8 mouse cellular contexts compared by ENCODE assay signal in genomic region chr5:19227281-19227680, GRCm38 (mm10). TPM values are rescaled to one million over a fixed set of nuclear protein-coding genes. Genes with fewer than 3 reads are reported as not detected.
DNase-seq lines count a peak whose midpoint lies in the region; ATAC-seq and TF ChIP-seq lines count a peak whose summit lies in the region.

No protein-coding gene starts in this region.

- peak overlapping the region; percentile 80 for H3K27ac ChIP-seq in gastrocnemius, adult 2 months
- peak overlapping the region; percentile 75 for H3K27ac ChIP-seq in embryonic facial prominence, embryonic 14.5 days (replicated peaks; ENCODE audit: low read depth, low read length)
- peak overlapping the region; percentile 90 for H3K27ac ChIP-seq in hindbrain, embryonic 10.5 days
- no peak overlapping the region for H3K27ac ChIP-seq in neural tube, embryonic 14.5 days (ENCODE audit: low read depth, low read length)
- H3K27ac ChIP-seq in thymus, adult 2 months (ENCODE audit: control insufficient read depth, insufficient read depth, low read length) = no peak overlapping the region

- no peak for DNase-seq in gastrocnemius, adult 2 months
- no peak for DNase-seq in gastrocnemius, postnatal 36 days
- peak; percentile 35 for DNase-seq in R1 (ENCODE audit: low read depth, low spot score)
- DNase-seq in embryonic facial prominence, embryonic 14.5 days (ENCODE audit: low spot score) = no peak
- DNase-seq in hindbrain, embryonic 10.5 days (ENCODE audit: low spot score) = no peak
- peak; percentile 21 to 26 for DNase-seq in left cerebral cortex, postnatal 36 days (ENCODE audit: low spot score in 2 of 2)
- no peak for DNase-seq in thymus, adult 2 months

- H3K4me1 ChIP-seq in embryonic facial prominence, embryonic 14.5 days (ENCODE audit: control insufficient read depth, insufficient read depth, low read length) = no peaks in the 10 kb centered on the region
- peaks cover 27% of the 10 kb centered on the region for H3K4me1 ChIP-seq in hindbrain, embryonic 10.5 days (replicated peaks)
- H3K4me1 ChIP-seq in neural tube, embryonic 14.5 days (ENCODE audit: control insufficient read depth, insufficient read depth, low read length) = peaks cover 5% of the 10 kb centered on the region; the same call in 1 of the 2 replicates
- no peaks in the 10 kb centered on the region for H3K4me1 ChIP-seq in thymus, adult 2 months (replicated peaks; ENCODE audit: control insufficient read depth, insufficient read depth, low read length)

- no peaks in the 10 kb centered on the region for H3K9me3 ChIP-seq in embryonic facial prominence, embryonic 14.5 days (ENCODE audit: control insufficient read depth, low read length)
- H3K9me3 ChIP-seq in hindbrain, embryonic 10.5 days = peaks cover 2% of the 10 kb centered on the region; the same call in 1 of the 2 replicates
- H3K9me3 ChIP-seq in neural tube, embryonic 14.5 days (ENCODE audit: control insufficient read depth, low read length) = no peaks in the 10 kb centered on the region

- 0 out of 2 replicates have a peak, but pooled peaks cover 8% of the 10 kb centered on the region for H3K27me3 ChIP-seq in embryonic facial prominence, embryonic 14.5 days (replicated peaks; ENCODE audit: control insufficient read depth, insufficient read depth, low read length)
- H3K27me3 ChIP-seq in hindbrain, embryonic 10.5 days (ENCODE audit: insufficient read depth, poor library complexity, severe bottlenecking) = peaks cover 18% of the 10 kb centered on the region
- no peaks in the 10 kb centered on the region for H3K27me3 ChIP-seq in neural tube, embryonic 14.5 days (ENCODE audit: control insufficient read depth, insufficient read depth, low read length)
- H3K27me3 ChIP-seq in thymus, adult 2 months (ENCODE audit: control insufficient read depth, insufficient read depth, low read length) = no peaks in the 10 kb centered on the region; the same call in 1 of the 2 replicates

- under 1% methylated on average over 17 of the region's 21 CpGs for WGBS in embryonic facial prominence, embryonic 14.5 days
- under 1% methylated on average over 21 of the region's 21 CpGs for WGBS in hindbrain, embryonic 10.5 days
- WGBS in neural tube, embryonic 14.5 days = under 1% methylated on average over 21 of the region's 21 CpGs
- WGBS in thymus, adult 2 months = 4% methylated on average over 21 of the region's 21 CpGs

- ATAC-seq in embryonic facial prominence, embryonic 14.5 days (ENCODE audit: low read depth) = no peak
- ATAC-seq in neural tube, embryonic 14.5 days (ENCODE audit: low read depth) = no peak; the same call in 1 of the 2 replicates

- no peak for TF ChIP-seq CTCF in gastrocnemius, adult 2 months (IDR thresholded peaks at IDR 0.05)
- no peak for TF ChIP-seq CTCF in thymus, adult 2 months (IDR thresholded peaks at IDR 0.05; ENCODE audit: borderline replicate concordance, control insufficient read depth, extremely low read depth, insufficient read depth, low read length, poor library complexity)

- H3K36me3 ChIP-seq in embryonic facial prominence, embryonic 14.5 days (ENCODE audit: control insufficient read depth, insufficient read depth, low read length) = no peaks in the 10 kb centered on the region
- no peaks in the 10 kb centered on the region for H3K36me3 ChIP-seq in hindbrain, embryonic 10.5 days
- no peaks in the 10 kb centered on the region for H3K36me3 ChIP-seq in neural tube, embryonic 14.5 days (ENCODE audit: control insufficient read depth, insufficient read depth, low read length)
- no peaks in the 10 kb centered on the region for H3K36me3 ChIP-seq in thymus, adult 2 months (ENCODE audit: control insufficient read depth, insufficient read depth, low read length)

- H3K4me3 ChIP-seq in gastrocnemius, adult 2 months = peak overlapping the region; percentile 76
- peak overlapping the region; percentile 74 for H3K4me3 ChIP-seq in embryonic facial prominence, embryonic 14.5 days (ENCODE audit: low read depth, low read length)
- peak overlapping the region; percentile 69 for H3K4me3 ChIP-seq in hindbrain, embryonic 10.5 days
- H3K4me3 ChIP-seq in neural tube, embryonic 14.5 days (ENCODE audit: low read depth, low read length) = peak overlapping the region; percentile 49
- H3K4me3 ChIP-seq in thymus, adult 2 months (ENCODE audit: control insufficient read depth, insufficient read depth, low read length) = no peak overlapping the region

- TF ChIP-seq POLR2A in thymus, adult 2 months (IDR thresholded peaks at IDR 0.05; ENCODE audit: control insufficient read depth, extremely low read depth, insufficient read depth, low read length, poor library complexity) = no peak

- intact Hi-C loops in gastrocnemius, adult 2 months (cut with DNase I) = no loop called here
- intact Hi-C loops in gastrocnemius, postnatal 36 days (cut with DNase I) = no loop called here
- intact Hi-C loops in left cerebral cortex, postnatal 36 days (cut with DNase I) = no loop called here

- peak overlapping the region; percentile 96 for H3K4me2 ChIP-seq in embryonic facial prominence, embryonic 14.5 days (ENCODE audit: low read depth, low read length)
- peak overlapping the region; percentile 98 for H3K4me2 ChIP-seq in neural tube, embryonic 14.5 days (ENCODE audit: low read depth, low read length)

- peak overlapping the region; percentile 78 for H3K9ac ChIP-seq in embryonic facial prominence, embryonic 14.5 days (ENCODE audit: low read depth, low read length)
- H3K9ac ChIP-seq in neural tube, embryonic 14.5 days (replicated peaks; ENCODE audit: low read depth, low read length) = peak overlapping the region; percentile 68

RNA-seq across cellular contexts. Expression of gene Magi2, which starts 0.4 kb away (rescaled TPM):
- 1 to 10 TPM in 1 of 2 experiments, under 1 TPM in 1; 0.98 to 1.6 TPM for total RNA-seq in gastrocnemius, adult 2 months (2021)
- total RNA-seq in gastrocnemius, postnatal 36 days (2021) = 1 to 10 TPM in 1 of 2 experiments, under 1 TPM in 1; 0.57 to 1.3 TPM
- 3.8 and 5.0 TPM in 2 replicates for polyA plus RNA-seq in embryonic facial prominence, embryonic 14.5 days (2014; fragmentation: Nextera tagmentation; extraction: Ambion mirVana)
- 2.8 and 9.9 TPM in 2 replicates for polyA plus RNA-seq in hindbrain, embryonic 10.5 days (2016; fragmentation: Nextera tagmentation; extraction: Ambion mirVana)
- total RNA-seq in left cerebral cortex, postnatal 36 days (2021) = 100 to 1,000 TPM; 121 to 141 TPM
- 38.7 and 50.2 TPM in 2 replicates for polyA plus RNA-seq in neural tube, embryonic 14.5 days (2014; fragmentation: Nextera tagmentation; extraction: Ambion mirVana)
- polyA plus RNA-seq in thymus, adult 2 months (2012; rRNA removed) = 1.6 and 2.1 TPM in 2 replicates

Comparison
In these comparisons a context has a peak if more than half of its experiments do, and no peak if none do; other contexts are left out.
1. DNase-seq: peak in R1 (single experiment) and left cerebral cortex, postnatal 36 days (2 of 2); none in gastrocnemius, adult 2 months (single experiment), gastrocnemius, postnatal 36 days (0 of 2), embryonic facial prominence, embryonic 14.5 days (single experiment), hindbrain, embryonic 10.5 days (single experiment) and thymus, adult 2 months (single experiment).
2. H3K27ac ChIP-seq: peak in gastrocnemius, adult 2 months (single experiment), embryonic facial prominence, embryonic 14.5 days (single experiment) and hindbrain, embryonic 10.5 days (single experiment); none in neural tube, embryonic 14.5 days (single experiment) and thymus, adult 2 months (single experiment).